Comparison of ENCODE assay signal across 9 mouse cellular contexts in genomic region chr17:12660572-12661260, GRCm38 (mm10). TPM values are rescaled to one million over a fixed set of nuclear protein-coding genes. Genes with fewer than 3 reads are reported as not detected.
DNase-seq lines count a peak whose midpoint lies in the region; ATAC-seq and TF ChIP-seq lines count a peak whose summit lies in the region.
"Had no signal": no experiment of that assay in that cellular context is flagged by ENCODE, and none has a peak within 500 bp of the region (broad histone marks: within the 10 kb centered on the region; RNA-seq: fewer than 3 reads in every experiment).

No protein-coding gene starts in this region.

- no peaks in the 10 kb centered on the region for H3K36me3 ChIP-seq in forebrain, embryonic 11.5 days (ENCODE audit: control insufficient read depth, insufficient read depth, low read length)
- no peaks in the 10 kb centered on the region for H3K36me3 ChIP-seq in forebrain, embryonic 10.5 days (replicated peaks)
- H3K36me3 ChIP-seq in testis, adult 2 months (ENCODE audit: control insufficient read depth, insufficient read depth, low read length), result no peaks in the 10 kb centered on the region
- H3K36me3 ChIP-seq in forebrain, embryonic 16.5 days (ENCODE audit: control insufficient read depth, insufficient read depth), result no peaks in the 10 kb centered on the region
- H3K36me3 ChIP-seq in lung, postnatal 0 days (ENCODE audit: insufficient read depth, low read length), result no peaks in the 10 kb centered on the region
- no peaks in the 10 kb centered on the region for H3K36me3 ChIP-seq in stomach, postnatal 0 days (ENCODE audit: control insufficient read depth, insufficient read depth, low read length)
- H3K36me3 ChIP-seq: neural tube, embryonic 12.5 days had no signal

- H3K27ac ChIP-seq in forebrain, embryonic 11.5 days (ENCODE audit: low read depth, low read length), result no peak overlapping the region
- no peak overlapping the region for H3K27ac ChIP-seq in forebrain, embryonic 10.5 days
- H3K27ac ChIP-seq in testis, adult 2 months (ENCODE audit: control insufficient read depth, insufficient read depth, low read depth, low read length), result no peak overlapping the region
- H3K27ac ChIP-seq in forebrain, embryonic 16.5 days (ENCODE audit: low read length), result no peak overlapping the region
- H3K27ac ChIP-seq in lung, postnatal 0 days (ENCODE audit: low read length), result no peak overlapping the region
- H3K27ac ChIP-seq in stomach, postnatal 0 days (replicated peaks), result no peak overlapping the region
- H3K27ac ChIP-seq: neural tube, embryonic 12.5 days had no signal

- no peak overlapping the region for H3K4me2 ChIP-seq in forebrain, embryonic 11.5 days (ENCODE audit: low read depth, low read length, severe bottlenecking)
- H3K4me2 ChIP-seq in forebrain, embryonic 16.5 days (ENCODE audit: low read length), result no peak overlapping the region
- no peak overlapping the region for H3K4me2 ChIP-seq in lung, postnatal 0 days (replicated peaks; ENCODE audit: low read depth, low read length)
- H3K4me2 ChIP-seq in stomach, postnatal 0 days (replicated peaks; ENCODE audit: low read depth), result no peak overlapping the region
- H3K4me2 ChIP-seq: neural tube, embryonic 12.5 days had no signal

- 0 out of 2 replicates have a peak, but pooled peaks have one; percentile 42 for ATAC-seq in forebrain, embryonic 11.5 days (replicated peaks; ENCODE audit: low FRiP score)
- peak; percentile 47 for ATAC-seq in forebrain, embryonic 16.5 days
- peak; percentile 33; the same call in 1 of the 2 replicates for ATAC-seq in lung, postnatal 0 days
- ATAC-seq in stomach, postnatal 0 days (ENCODE audit: low FRiP score, low TSS enrichment), result no peak

- no peaks in the 10 kb centered on the region for H3K4me1 ChIP-seq in forebrain, embryonic 11.5 days (replicated peaks; ENCODE audit: control insufficient read depth, insufficient read depth, low read length)
- H3K4me1 ChIP-seq in forebrain, embryonic 10.5 days, result no peaks in the 10 kb centered on the region
- H3K4me1 ChIP-seq in testis, adult 2 months (ENCODE audit: control insufficient read depth, insufficient read depth, low read length), result no peaks in the 10 kb centered on the region
- no peaks in the 10 kb centered on the region for H3K4me1 ChIP-seq in forebrain, embryonic 16.5 days (replicated peaks; ENCODE audit: control insufficient read depth, insufficient read depth, low read length)
- no peaks in the 10 kb centered on the region for H3K4me1 ChIP-seq in lung, postnatal 0 days (ENCODE audit: insufficient read depth, low read depth, low read length)
- H3K4me1 ChIP-seq in stomach, postnatal 0 days (replicated peaks; ENCODE audit: control insufficient read depth, insufficient read depth), result no peaks in the 10 kb centered on the region
- H3K4me1 ChIP-seq: neural tube, embryonic 12.5 days had no signal

- no peak overlapping the region for H3K9ac ChIP-seq in forebrain, embryonic 11.5 days (ENCODE audit: low read length)
- no peak overlapping the region for H3K9ac ChIP-seq in forebrain, embryonic 16.5 days (replicated peaks; ENCODE audit: low read depth, low read length)
- H3K9ac ChIP-seq in lung, postnatal 0 days (replicated peaks; ENCODE audit: low read depth), result no peak overlapping the region
- H3K9ac ChIP-seq in stomach, postnatal 0 days (ENCODE audit: low read length), result no peak overlapping the region
- H3K9ac ChIP-seq: neural tube, embryonic 12.5 days had no signal

- DNase-seq in forebrain, embryonic 11.5 days (ENCODE audit: low spot score), result no peak
- DNase-seq in forebrain, embryonic 10.5 days (ENCODE audit: extremely low spot score, low spot score), result no peak
- no peak for DNase-seq in testis, postnatal 10 days (ENCODE audit: low spot score)
- DNase-seq in lung, postnatal 0 days (ENCODE audit: low spot score), result peak; percentile 68
- no peak for DNase-seq in stomach, postnatal 0 days (ENCODE audit: low spot score)
- DNase-seq in ovary, postnatal 10 days (ENCODE audit: low spot score), result no peak

- H3K27me3 ChIP-seq in forebrain, embryonic 11.5 days (ENCODE audit: control insufficient read depth, insufficient read depth, low read length), result no peaks in the 10 kb centered on the region
- peaks cover 21% of the 10 kb centered on the region; the same call in 1 of the 2 replicates for H3K27me3 ChIP-seq in forebrain, embryonic 10.5 days (ENCODE audit: poor library complexity, severe bottlenecking)
- no peaks in the 10 kb centered on the region for H3K27me3 ChIP-seq in testis, adult 2 months (ENCODE audit: control insufficient read depth, insufficient read depth, low read length)
- no peaks in the 10 kb centered on the region for H3K27me3 ChIP-seq in forebrain, embryonic 16.5 days (replicated peaks; ENCODE audit: control insufficient read depth, insufficient read depth, low read length)
- no peaks in the 10 kb centered on the region for H3K27me3 ChIP-seq in lung, postnatal 0 days (replicated peaks; ENCODE audit: insufficient read depth, low read length)
- no peaks in the 10 kb centered on the region for H3K27me3 ChIP-seq in stomach, postnatal 0 days (ENCODE audit: control insufficient read depth, insufficient read depth, low read length)
- H3K27me3 ChIP-seq: neural tube, embryonic 12.5 days had no signal

- no peak for TF ChIP-seq EP300 in lung, postnatal 0 days (IDR thresholded peaks at IDR 0.05)
- no peak for TF ChIP-seq EP300 in stomach, postnatal 0 days (optimal IDR thresholded peaks at IDR 0.05)

- no peaks in the 10 kb centered on the region for H3K9me3 ChIP-seq in forebrain, embryonic 11.5 days (ENCODE audit: control insufficient read depth, low read length)
- no peaks in the 10 kb centered on the region for H3K9me3 ChIP-seq in forebrain, embryonic 10.5 days
- H3K9me3 ChIP-seq in forebrain, embryonic 16.5 days (ENCODE audit: control insufficient read depth, low read length), result no peaks in the 10 kb centered on the region
- no peaks in the 10 kb centered on the region for H3K9me3 ChIP-seq in lung, postnatal 0 days (ENCODE audit: low read length)
- no peaks in the 10 kb centered on the region for H3K9me3 ChIP-seq in stomach, postnatal 0 days (ENCODE audit: control insufficient read depth, low read length)
- H3K9me3 ChIP-seq: neural tube, embryonic 12.5 days had no signal

- TF ChIP-seq POLR2A in testis, adult 2 months (IDR thresholded peaks at IDR 0.05; ENCODE audit: control insufficient read depth, low read depth, low read length), result no peak

- whole genome bisulfite sequencing in forebrain, embryonic 11.5 days, result 71% methylated on average over 13 of the region's 13 CpGs
- 69% methylated on average over 13 of the region's 13 CpGs for WGBS in forebrain, embryonic 10.5 days
- 73% methylated on average over 13 of the region's 13 CpGs for WGBS in forebrain, embryonic 16.5 days
- WGBS in lung, postnatal 0 days, result 67% methylated on average over 13 of the region's 13 CpGs
- 70% methylated on average over 13 of the region's 13 CpGs for WGBS in stomach, postnatal 0 days

- TF ChIP-seq CTCF in testis, adult 2 months (IDR thresholded peaks at IDR 0.05; ENCODE audit: control insufficient read depth, insufficient read depth, insufficient replicate concordance, low read depth, low read length), result peak; percentile 25; the same call in 1 of the 2 replicates
- TF ChIP-seq CTCF in lung, postnatal 0 days (IDR thresholded peaks at IDR 0.05), result peak; percentile 81
- TF ChIP-seq CTCF in stomach, postnatal 0 days (IDR thresholded peaks at IDR 0.05; ENCODE audit: low read depth), result peak; percentile 83

- no peak overlapping the region for H3K4me3 ChIP-seq in forebrain, embryonic 11.5 days (ENCODE audit: low read depth, low read length)
- H3K4me3 ChIP-seq in forebrain, embryonic 10.5 days, result no peak overlapping the region
- no peak overlapping the region for H3K4me3 ChIP-seq in testis, adult 2 months (ENCODE audit: control insufficient read depth, low read depth, low read length)
- no peak overlapping the region for H3K4me3 ChIP-seq in forebrain, embryonic 16.5 days (replicated peaks; ENCODE audit: low read length)
- H3K4me3 ChIP-seq in lung, postnatal 0 days (ENCODE audit: low read depth, low read length), result no peak overlapping the region
- H3K4me3 ChIP-seq in stomach, postnatal 0 days (ENCODE audit: low read depth, low read length), result no peak overlapping the region
- H3K4me3 ChIP-seq: neural tube, embryonic 12.5 days had no signal

RNA-seq across cellular contexts. Expression of gene Slc22a1, which starts 14.9 kb away (rescaled TPM):
- polyA plus RNA-seq in forebrain, embryonic 11.5 days (2014; fragmentation: Nextera tagmentation; extraction: Ambion mirVana), result not detected in 2 replicates
- polyA plus RNA-seq in forebrain, embryonic 10.5 days (2016; fragmentation: Nextera tagmentation; extraction: Ambion mirVana), result not detected in 2 replicates
- polyA plus RNA-seq in testis, adult 2 months (2012; rRNA removed), result not detected in 2 replicates
- polyA plus RNA-seq in forebrain, embryonic 16.5 days (2015; fragmentation: Nextera tagmentation; extraction: Ambion mirVana), result not detected in 2 replicates
- 1.6 and 3.2 TPM in 2 replicates for polyA plus RNA-seq in lung, postnatal 0 days (2015; fragmentation: Nextera tagmentation; extraction: Ambion mirVana)
- 7.9 and 10.4 TPM in 2 replicates for polyA plus RNA-seq in stomach, postnatal 0 days (2015; fragmentation: Nextera tagmentation; extraction: Ambion mirVana)
- polyA plus RNA-seq: neural tube, embryonic 12.5 days had no signal

Comparison
In these comparisons a context has a peak if more than half of its experiments do, and no peak if none do; other contexts are left out.
1. CTCF ChIP-seq: peak in every context shown above with its lines; median percentile 83 in stomach, postnatal 0 days; 81 in lung, postnatal 0 days; 25 in testis, adult 2 months.